Mouse (Mus musculus) lung, adult 2 months (tissue): ENCODE results near the gene Ing5. TPM values are rescaled to one million over a fixed set of nuclear protein-coding genes. Genes with fewer than 3 reads are reported as not detected.
A peak's percentile ranks its signal among the peaks of the same experiment; 100 is the strongest.
"Not testable (repeated sequence)": the region's sequence is repeated elsewhere in the genome, so short reads cannot be mapped to it uniquely, and the experiment has no call there.

Experiments
- DNase-seq: peaks from one replicate; pipeline ENCODE4 v3.0.0; 2022
- H3K4me1 ChIP-seq: fragments of 200-500 bp; 2 replicates; pipeline ENCODE4 v1.6.1; 2011; ENCODE audit warnings: low read length; ENCODE audit not compliant: control insufficient read depth, insufficient read depth
- H3K4me3 ChIP-seq: fragments of 200-500 bp; replicated peaks from 2 replicates; pipeline ENCODE3; 2011; ENCODE audit warnings: low read depth, mild to moderate bottlenecking, control low read depth, low read length; ENCODE audit errors: extremely low read depth
- CTCF ChIP-seq: fragments of 200-500 bp; IDR thresholded peaks from 2 replicates; pipeline ENCODE4 v1.5.1; 2011; ENCODE audit warnings: mild to moderate bottlenecking, low read length, control low read depth; ENCODE audit not compliant: insufficient read depth
- POLR2A ChIP-seq: fragments of 200-500 bp; IDR thresholded peaks from 2 replicates; pipeline ENCODE4 v1.6.1; 2011; ENCODE audit warnings: low read depth, mild to moderate bottlenecking, control low read depth, low read length, borderline replicate concordance; ENCODE audit errors: extremely low read depth
- WGBS: fragments of 180-500 bp; shearing (Covaris S2); methylation state at CpG from one replicate; pipeline ENCODE4 v1.1.7; 2018; 5-methylcytosine and 5-hydroxymethylcytosine counted together
- polyA plus RNA-seq: library from polyadenylated mRNA; depleted of rRNA; stranded (reverse); fragments of >200 nt; gene quantifications from 2 replicates; pipeline ENCODE4 v1.2.3, GENCODE M21; 2012

Ing5 gene
- polyA plus RNA-seq, 1 experiment: 10.1 TPM

GRCm38 (mm10) chr1:93825771-93826539, 22.2 kb downstream of the Ing5 start:
- no peak for DNase-seq
- peaks cover 2% of the 10 kb centered on the region; the same call in 1 of the 2 replicates for H3K4me1 ChIP-seq
- 44% methylated on average over 27 of the region's 27 CpGs for WGBS
- peak overlapping the region; percentile 75 for H3K4me3 ChIP-seq
- TF ChIP-seq POLR2A: no peak
- TF ChIP-seq CTCF: no peak

GRCm38 (mm10) chr1:93826540-93826835, 22.7 kb downstream of the Ing5 start:
- WGBS: 94% methylated on average over 9 of the region's 9 CpGs
- no peak for DNase-seq
- TF ChIP-seq CTCF (no peak), POLR2A (no peak)
- no peak overlapping the region for H3K4me3 ChIP-seq
- H3K4me1 ChIP-seq: peaks cover 2% of the 10 kb centered on the region; the same call in 1 of the 2 replicates

- H3K4me1 ChIP-seq, DNase-seq, H3K4me3 ChIP-seq: not testable (repeated sequence)
- WGBS: 65% methylated on average over 3 of the region's 4 CpGs
Measured at GRCm38 (mm10) chr1:93832754-93833360, 29.1 kb downstream of the Ing5 start.

GRCm38 (mm10) chr1:93834671-93835150, 30.9 kb downstream of the Ing5 start:
- TF ChIP-seq POLR2A (no peak), CTCF (no peak)
- Histone ChIP-seq H3K4me1 (no peaks in the 10 kb centered on the region; the same call in 1 of the 2 replicates), H3K4me3 (no peak overlapping the region)
- WGBS: 86% methylated on average over 7 of the region's 7 CpGs
- no peak for DNase-seq

- Histone ChIP-seq H3K4me1 (no peaks in the 10 kb centered on the region; the same call in 1 of the 2 replicates), H3K4me3 (no peak overlapping the region)
- WGBS: 89% methylated on average over 4 of the region's 4 CpGs
- TF ChIP-seq CTCF (no peak), POLR2A (no peak)
- no peak for DNase-seq
Measured at GRCm38 (mm10) chr1:93835211-93835610, 31.4 kb downstream of the Ing5 start.

GRCm38 (mm10) chr1:93835876-93836531, 32.2 kb downstream of the Ing5 start:
- no peak for DNase-seq
- WGBS: 93% methylated on average over 6 of the region's 6 CpGs
- no peak overlapping the region for H3K4me3 ChIP-seq

GRCm38 (mm10) chr1:93836532-93836913, 32.8 kb downstream of the Ing5 start:
- DNase-seq: no peak
- no peaks in the 10 kb centered on the region; the same call in 1 of the 2 replicates for H3K4me1 ChIP-seq
- WGBS: 81% methylated on average over 2 of the region's 2 CpGs
- no peak for TF ChIP-seq CTCF
- TF ChIP-seq POLR2A: no peak
- no peak overlapping the region for H3K4me3 ChIP-seq

More at GRCm38 (mm10) chr1:93835876-93836531, 32.2 kb downstream of the Ing5 start:
- no peaks in the 10 kb centered on the region; the same call in 1 of the 2 replicates for H3K4me1 ChIP-seq
- TF ChIP-seq POLR2A (no peak), CTCF (no peak)

GRCm38 (mm10) chr1:93837335-93837734, 33.6 kb downstream of the Ing5 start:
- no peak overlapping the region for H3K4me3 ChIP-seq
- no peak for TF ChIP-seq CTCF
- TF ChIP-seq POLR2A: no peak
- 89% methylated on average over 8 of the region's 8 CpGs for WGBS
- no peaks in the 10 kb centered on the region; the same call in 1 of the 2 replicates for H3K4me1 ChIP-seq
- no peak for DNase-seq

GRCm38 (mm10) chr1:93838569-93838968, 34.8 kb downstream of the Ing5 start:
- not testable (repeated sequence) for H3K4me3 ChIP-seq, DNase-seq, H3K4me1 ChIP-seq
- WGBS: 82% methylated on average over 8 of the region's 8 CpGs

- DNase-seq, H3K4me3 ChIP-seq, H3K4me1 ChIP-seq: not testable (repeated sequence)
- WGBS: 66% methylated on average over 2 of the region's 3 CpGs
Measured at GRCm38 (mm10) chr1:93845766-93846366, 42.1 kb downstream of the Ing5 start.

GRCm38 (mm10) chr1:93855790-93856189, 52.0 kb downstream of the Ing5 start:
- not testable (repeated sequence) for DNase-seq, H3K4me3 ChIP-seq
- 84% methylated on average over 4 of the region's 4 CpGs for WGBS

More at GRCm38 (mm10) chr1:93855790-93856189, 52.0 kb downstream of the Ing5 start:
- H3K4me1 ChIP-seq: not testable (repeated sequence)
